Mouse (Mus musculus) skeletal muscle tissue, adult 2 months (tissue): Measurements from ENCODE around the gene Vmn2r95.
"Not testable (repeated sequence)": the region's sequence is repeated elsewhere in the genome, so short reads cannot be mapped to it uniquely, and the experiment has no call there.

Source experiments
- DNase-seq: peaks from one replicate; pipeline ENCODE4 v3.0.0-alpha.2; 2012; ENCODE audit warnings: low read depth, low spot score

Gene Vmn2r95

GRCm38 (mm10) chr17:18423778-18424177, at the start of gene Vmn2r95:
TSS of gene Vmn2r95 (plus strand) at chr17:18424078.
- no peak for DNase-seq

GRCm38 (mm10) chr17:18455619-18456140, 31.8 kb downstream of the Vmn2r95 start:
- no peak for DNase-seq

GRCm38 (mm10) chr17:18458126-18458634, 34.3 kb downstream of the Vmn2r95 start:
- DNase-seq: not testable (repeated sequence)

- no peak for DNase-seq
Observed at GRCm38 (mm10) chr17:18462695-18463094, 38.8 kb downstream of the Vmn2r95 start.

- DNase-seq: no peak
Observed at GRCm38 (mm10) chr17:18479885-18480284, 56.0 kb downstream of the Vmn2r95 start.
